In genomic region chr13:63313748-63314607, GRCm38 (mm10) we compare ENCODE assay signal across 12 mouse cellular contexts.
DNase-seq lines count a peak whose midpoint lies in the region; ATAC-seq and TF ChIP-seq lines count a peak whose summit lies in the region.
"Had no signal": no experiment of that assay in that cellular context is flagged by ENCODE, and none has a peak within 500 bp of the region (broad histone marks: within the 10 kb centered on the region; RNA-seq: fewer than 3 reads in every experiment).

No protein-coding gene starts in this region.

- 80% methylated on average over 12 of the region's 12 CpGs for WGBS in cerebellum, adult 2 months
- 67% methylated on average over 12 of the region's 12 CpGs for WGBS in kidney, embryonic 15.5 days
- WGBS in liver, embryonic 13.5 days (ENCODE audit: insufficient replicate concordance), result 47% methylated on average over 12 of the region's 12 CpGs

- no peaks in the 10 kb centered on the region for H3K27me3 ChIP-seq in cerebellum, adult 2 months (ENCODE audit: control insufficient read depth, insufficient read depth, low read length)
- H3K27me3 ChIP-seq in kidney, embryonic 15.5 days, result no peaks in the 10 kb centered on the region
- no peaks in the 10 kb centered on the region for H3K27me3 ChIP-seq in liver, embryonic 13.5 days
- H3K27me3 ChIP-seq: liver, embryonic 15.5 days; midbrain, embryonic 12.5 days had no signal

- TF ChIP-seq CTCF in cerebellum, adult 2 months (IDR thresholded peaks at IDR 0.05; ENCODE audit: borderline replicate concordance, insufficient read depth, low read depth, low read length), result no peak

- no peak overlapping the region for H3K27ac ChIP-seq in cerebellum, adult 2 months (ENCODE audit: insufficient read depth, low read length)
- peak overlapping the region; percentile 81 for H3K27ac ChIP-seq in kidney, embryonic 15.5 days
- H3K27ac ChIP-seq in liver, embryonic 13.5 days, result no peak overlapping the region
- H3K27ac ChIP-seq: forebrain, embryonic 10.5 days; liver, embryonic 15.5 days; midbrain, embryonic 12.5 days had no signal

- no peaks in the 10 kb centered on the region for H3K9me3 ChIP-seq in kidney, embryonic 15.5 days (replicated peaks)
- no peaks in the 10 kb centered on the region for H3K9me3 ChIP-seq in liver, embryonic 13.5 days (replicated peaks)
- H3K9me3 ChIP-seq: forebrain, embryonic 10.5 days; liver, embryonic 15.5 days; midbrain, embryonic 12.5 days had no signal

- peak; percentile 59 for ATAC-seq in kidney, embryonic 15.5 days (replicated peaks; ENCODE audit: low FRiP score)
- peak; percentile 50; the same call in 1 of the 2 replicates for ATAC-seq in liver, embryonic 13.5 days (ENCODE audit: low read depth)

- no peak overlapping the region for H3K4me3 ChIP-seq in cerebellum, adult 2 months (replicated peaks; ENCODE audit: insufficient read depth, low read depth, low read length)
- no peak overlapping the region for H3K4me3 ChIP-seq in kidney, embryonic 15.5 days (replicated peaks)
- H3K4me3 ChIP-seq in liver, embryonic 13.5 days (replicated peaks), result no peak overlapping the region
- H3K4me3 ChIP-seq: forebrain, embryonic 10.5 days; liver, embryonic 15.5 days; midbrain, embryonic 12.5 days had no signal

- peaks cover 21% of the 10 kb centered on the region for H3K4me1 ChIP-seq in cerebellum, adult 2 months (ENCODE audit: control insufficient read depth, insufficient read depth, low read length)
- peaks cover 41% of the 10 kb centered on the region for H3K4me1 ChIP-seq in kidney, embryonic 15.5 days
- H3K4me1 ChIP-seq in liver, embryonic 13.5 days (replicated peaks), result peaks cover 22% of the 10 kb centered on the region

- peak; percentile 11 for DNase-seq in cerebellum, adult 11-12 months
- DNase-seq in cerebellum, adult 2 months, result no peak
- no peak for DNase-seq in kidney, adult 18-20 months
- DNase-seq in c-Kit-positive CD71-positive TER-119-negative erythroid progenitor cells, embryonic 14.5 days (ENCODE audit: low read depth), result peak; percentile 24
- peak; percentile 15 for DNase-seq in liver, embryonic 13.5 days
- DNase-seq in urinary bladder, adult 2 months (ENCODE audit: low spot score), result no peak
- DNase-seq in left cerebral cortex, adult 18-20 months (ENCODE audit: low spot score in 2 of 2), result no peak
- DNase-seq: cerebellum, postnatal 25 days had no signal

- H3K9ac ChIP-seq in kidney, embryonic 15.5 days, result 0 out of 2 replicates have a peak overlapping the region, but pooled peaks have one; percentile 11
- H3K9ac ChIP-seq in liver, embryonic 13.5 days, result no peak overlapping the region
- H3K9ac ChIP-seq: liver, embryonic 15.5 days; midbrain, embryonic 12.5 days had no signal

- H3K4me2 ChIP-seq in kidney, embryonic 15.5 days, result no peak overlapping the region
- H3K4me2 ChIP-seq in liver, embryonic 13.5 days, result no peak overlapping the region
- H3K4me2 ChIP-seq: liver, embryonic 15.5 days; midbrain, embryonic 12.5 days had no signal

- peaks cover 13% of the 10 kb centered on the region for H3K36me3 ChIP-seq in kidney, embryonic 15.5 days
- H3K36me3 ChIP-seq in liver, embryonic 13.5 days, result peaks cover 2% of the 10 kb centered on the region; the same call in 1 of the 2 replicates

- TF ChIP-seq POLR2A in cerebellum, adult 2 months (IDR thresholded peaks at IDR 0.05; ENCODE audit: borderline replicate concordance, insufficient read depth, low read length), result no peak

Comparison
In these comparisons a context has a peak if more than half of its experiments do, and no peak if none do; other contexts are left out.
1. DNase-seq: peak in cerebellum, adult 11-12 months (single experiment), c-Kit-positive CD71-positive TER-119-negative erythroid progenitor cells, embryonic 14.5 days (single experiment) and liver, embryonic 13.5 days (single experiment); none in cerebellum, adult 2 months (0 of 2), kidney, adult 18-20 months (single experiment), urinary bladder, adult 2 months (single experiment) and left cerebral cortex, adult 18-20 months (0 of 2).